Mouse (Mus musculus) heart, postnatal 0 days (tissue): ENCODE measurements around the gene 4930539E08Rik. TPM values are rescaled to one million over a fixed set of nuclear protein-coding genes. Genes with fewer than 3 reads are reported as not detected.

Experiments used
- ATAC-seq: fragments of 200-750 bp; cut with Nextera tagmentation; 2 replicates; pipeline ENCODE4 v1.8.0; 2017; ENCODE audit warnings: low read depth, moderate number of reproducible peaks, moderate library complexity; ENCODE audit not compliant: insufficient read depth
- DNase-seq: peaks from one replicate; pipeline ENCODE4 v3.0.0-alpha.2; 2016; ENCODE audit warnings: low spot score
- H3K27ac ChIP-seq: fragments of 300-500 bp; sonication (generic); 2 replicates; pipeline ENCODE4 v1.5.1; 2014; ENCODE audit warnings: low read depth, mild to moderate bottlenecking
- H3K27me3 ChIP-seq: fragments of 300-500 bp; sonication (generic); 2 replicates; pipeline ENCODE4 v1.6.1; 2014; ENCODE audit warnings: low read length, mixed read lengths; ENCODE audit not compliant: control insufficient read depth, insufficient read depth
- H3K36me3 ChIP-seq: fragments of 300-500 bp; sonication (generic); replicated peaks from 2 replicates; pipeline ENCODE4 v1.6.1; 2014; ENCODE audit warnings: low read length, mixed read lengths; ENCODE audit not compliant: control insufficient read depth, insufficient read depth
- H3K4me1 ChIP-seq: fragments of 300-500 bp; sonication (generic); 2 replicates; pipeline ENCODE4 v1.6.1; 2014; ENCODE audit warnings: antibody characterized with exemption; ENCODE audit not compliant: control insufficient read depth, insufficient read depth
- H3K4me2 ChIP-seq: fragments of 300-500 bp; sonication (generic); 2 replicates; pipeline ENCODE4 v1.6.1; 2014; ENCODE audit warnings: low read depth, mild to moderate bottlenecking, low read length, moderate library complexity
- H3K4me3 ChIP-seq: fragments of 300-500 bp; sonication (generic); 2 replicates; pipeline ENCODE4 v1.5.1; 2014; ENCODE audit warnings: low read depth, low read length
- H3K9ac ChIP-seq: fragments of 300-500 bp; sonication (generic); replicated peaks from 2 replicates; pipeline ENCODE4 v1.6.1; 2014; ENCODE audit warnings: low read depth, low read length, mixed read lengths
- H3K9me3 ChIP-seq: fragments of 300-500 bp; sonication (generic); replicated peaks from 2 replicates; pipeline ENCODE4 v1.6.1; 2016; ENCODE audit warnings: low read length; ENCODE audit not compliant: control insufficient read depth
- CTCF ChIP-seq: IDR thresholded peaks from 2 replicates; pipeline ENCODE4 v1.5.1; 2016; ENCODE audit warnings: antibody characterized with exemption, control low read depth, low read depth
- EP300 ChIP-seq: IDR thresholded peaks from 2 replicates; pipeline ENCODE4 v1.6.1; 2016; ENCODE audit warnings: antibody characterized with exemption, low read depth
- WGBS: fragments of 180-500 bp; shearing (Covaris S2); extraction: QIAGEN DNeasy Blood & Tissue Kit; methylation state at CpG from one replicate; pipeline ENCODE4 v1.1.7; 2014; 5-methylcytosine and 5-hydroxymethylcytosine counted together
- polyA plus RNA-seq: library from polyadenylated mRNA; unstranded; fragments of >200 nt; fragmentation: Nextera tagmentation; extraction: Ambion mirVana; gene quantifications from 2 replicates; pipeline ENCODE4 v1.2.1, GENCODE M21; 2015
- total RNA-seq: library from RNA; depleted of rRNA; stranded (reverse); fragments of >200 nt; gene quantifications from 2 replicates; pipeline ENCODE4 v1.2.3, GENCODE M21; 2014; ENCODE audit warnings: low replicate concordance; rRNA removed

4930539E08Rik gene
- total and polyA plus RNA-seq, 2 experiments from 2014 or later: 0.03 TPM; not detected in 1

GRCm38 (mm10) chr17:28850511-28850910, 64.6 kb downstream of the 4930539E08Rik start:
- WGBS: 91% methylated on average over 5 of the region's 5 CpGs
- no peak for TF ChIP-seq CTCF
- no peak overlapping the region for H3K4me2 ChIP-seq
- no peaks in the 10 kb centered on the region for H3K36me3 ChIP-seq
- no peaks in the 10 kb centered on the region for H3K27me3 ChIP-seq
- no peak overlapping the region for H3K4me3 ChIP-seq
- H3K4me1 ChIP-seq: no peaks in the 10 kb centered on the region
- no peak overlapping the region for H3K27ac ChIP-seq
- DNase-seq: no peak
- H3K9ac ChIP-seq: no peak overlapping the region
- ATAC-seq: no peak
- H3K9me3 ChIP-seq: no peaks in the 10 kb centered on the region

- H3K4me3 ChIP-seq: no peak overlapping the region
- H3K9ac ChIP-seq: no peak overlapping the region
- H3K4me1 ChIP-seq: no peaks in the 10 kb centered on the region
- no peaks in the 10 kb centered on the region for H3K9me3 ChIP-seq
- ATAC-seq (no peak), DNase-seq (no peak)
- no peak for TF ChIP-seq CTCF
- no peak for TF ChIP-seq EP300
- H3K4me2 ChIP-seq: no peak overlapping the region
- no peaks in the 10 kb centered on the region for H3K27me3 ChIP-seq
- H3K27ac ChIP-seq: no peak overlapping the region
- H3K36me3 ChIP-seq: no peaks in the 10 kb centered on the region
- WGBS: 26% methylated on average over 11 of the region's 11 CpGs
Measured at GRCm38 (mm10) chr17:28846974-28847617, 68.0 kb downstream of the 4930539E08Rik start.

Other genes starting within 250 kb of the 4930539E08Rik start
- gene Slc26a8, start 225.1 kb downstream of the 4930539E08Rik start, total RNA-seq: not detected in 2 replicates
- gene Slc26a8, start 225.1 kb downstream of the 4930539E08Rik start, polyA plus RNA-seq: 0.29 and 0.36 TPM in 2 replicates
- gene Mapk14, start 224.0 kb downstream of the 4930539E08Rik start, total RNA-seq: 29.5 and 47.7 TPM in 2 replicates
- gene Mapk14, start 224.0 kb downstream of the 4930539E08Rik start, polyA plus RNA-seq: 17.8 and 19.4 TPM in 2 replicates
- gene AC170998.1, start 189.2 kb downstream of the 4930539E08Rik start, total RNA-seq: not detected in 2 replicates
- gene AC170998.1, start 189.2 kb downstream of the 4930539E08Rik start, polyA plus RNA-seq: 1.00 and 1.2 TPM in 2 replicates
- gene Mapk13, start 146.0 kb downstream of the 4930539E08Rik start, total RNA-seq: 0.65 and 3.8 TPM in 2 replicates
- 0.78 and 1.1 TPM in 2 replicates for gene Mapk13, start 146.0 kb downstream of the 4930539E08Rik start, polyA plus RNA-seq
- 4.6 and 27.8 TPM in 2 replicates for gene Brpf3, start 114.2 kb downstream of the 4930539E08Rik start, total RNA-seq
- 2.7 and 3.4 TPM in 2 replicates for gene Brpf3, start 114.2 kb downstream of the 4930539E08Rik start, polyA plus RNA-seq
- not detected in 2 replicates for gene Pnpla1, start 56.9 kb downstream of the 4930539E08Rik start, total RNA-seq
- 0.03 and 0.04 TPM in 2 replicates for gene Pnpla1, start 56.9 kb downstream of the 4930539E08Rik start, polyA plus RNA-seq
- gene Pxt1, start 28.5 kb upstream of the 4930539E08Rik start, total RNA-seq: not detected in 2 replicates
- not detected in 2 replicates for gene Pxt1, start 28.5 kb upstream of the 4930539E08Rik start, polyA plus RNA-seq
- gene Kctd20, start 36.6 kb upstream of the 4930539E08Rik start, total RNA-seq: 32.3 and 41.5 TPM in 2 replicates
- 33.3 and 35.3 TPM in 2 replicates for gene Kctd20, start 36.6 kb upstream of the 4930539E08Rik start, polyA plus RNA-seq
- 49.8 and 50.1 TPM in 2 replicates for gene Stk38, start 92.7 kb upstream of the 4930539E08Rik start, total RNA-seq
- 53.7 and 57.3 TPM in 2 replicates for gene Stk38, start 92.7 kb upstream of the 4930539E08Rik start, polyA plus RNA-seq
- 110 and 151 TPM in 2 replicates for gene Srsf3, start 117.3 kb upstream of the 4930539E08Rik start, total RNA-seq
- gene Srsf3, start 117.3 kb upstream of the 4930539E08Rik start, polyA plus RNA-seq: 202 and 238 TPM in 2 replicates
- 16.7 and 42.8 TPM in 2 replicates for gene Cdkn1a, start 175.7 kb upstream of the 4930539E08Rik start, total RNA-seq
- 48.2 and 48.9 TPM in 2 replicates for gene Cdkn1a, start 175.7 kb upstream of the 4930539E08Rik start, polyA plus RNA-seq
- gene Rab44, start 198.8 kb upstream of the 4930539E08Rik start, total RNA-seq: 2.0 TPM in 1 of 2 replicates, not detected in the other
- 0.18 and 0.23 TPM in 2 replicates for gene Rab44, start 198.8 kb upstream of the 4930539E08Rik start, polyA plus RNA-seq